Mouse (Mus musculus) kidney, adult 2 months (tissue): ENCODE results near the gene Exosc7.

ENCODE experiments used
- CTCF ChIP-seq: fragments of 200-500 bp; conservative IDR thresholded peaks from 2 replicates; pipeline ENCODE4 v1.5.1; 2011; ENCODE audit warnings: low read depth, mild to moderate bottlenecking, control low read depth, low read length, moderate library complexity, mixed read lengths; ENCODE audit not compliant: insufficient read depth, insufficient read length
- POLR2A ChIP-seq: fragments of 200-500 bp; IDR thresholded peaks from one replicate; pipeline ENCODE4 v1.6.1; 2011; ENCODE audit warnings: low read depth, low read length, control low read depth

DNA sequence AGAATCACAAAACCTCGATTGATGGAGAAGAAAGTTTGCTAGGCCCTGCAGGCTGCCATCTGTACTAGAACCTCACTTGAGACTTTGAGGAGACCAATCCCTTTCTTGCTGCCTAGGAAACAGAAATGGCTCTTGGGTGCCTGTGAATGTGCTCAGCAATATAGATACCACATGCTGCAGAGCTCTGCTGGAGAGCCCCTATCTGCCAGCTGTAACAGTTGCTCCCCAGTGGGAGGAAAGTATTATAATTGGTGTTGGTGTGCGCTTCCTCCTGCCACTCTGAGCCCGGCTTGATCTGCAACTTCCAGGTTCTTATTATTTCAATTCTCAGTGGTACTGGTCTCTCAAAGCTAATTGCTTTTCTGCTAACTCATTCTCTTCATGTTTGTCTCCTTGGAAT is 10.0 kb downstream of the Exosc7 start:
- TF ChIP-seq CTCF (no peak), POLR2A (no peak)
